Mouse (Mus musculus): ENCODE results near the gene Pknox2. TPM values are rescaled to one million over a fixed set of nuclear protein-coding genes. Genes with fewer than 3 reads are reported as not detected.

Gene Pknox2
- polyA plus RNA-seq, 1 experiment, result 58.9 TPM

GRCm38 (mm10) chr9:37142107-37142506 lies 5.1 kb downstream of the Pknox2 start:
- DNase-seq (ENCODE audit: extremely low spot score in 1 of 2, low spot score in 1 of 2), result no peak

GRCm38 (mm10) chr9:37140464-37141181 lies 6.6 kb downstream of the Pknox2 start:
- no peak for DNase-seq (ENCODE audit: extremely low spot score in 1 of 2, low spot score in 1 of 2)

GRCm38 (mm10) chr9:37139514-37139913 lies 7.7 kb downstream of the Pknox2 start:
- DNase-seq (ENCODE audit: extremely low spot score in 1 of 2, low spot score in 1 of 2), result no peak

GRCm38 (mm10) chr9:37138883-37139282 lies 8.3 kb downstream of the Pknox2 start:
- no peak for DNase-seq (ENCODE audit: extremely low spot score in 1 of 2, low spot score in 1 of 2)

GRCm38 (mm10) chr9:37136340-37136739 lies 10.9 kb downstream of the Pknox2 start:
- no peak for DNase-seq (ENCODE audit: extremely low spot score in 1 of 2, low spot score in 1 of 2)

GRCm38 (mm10) chr9:37133495-37133894 lies 13.7 kb downstream of the Pknox2 start:
- DNase-seq (ENCODE audit: extremely low spot score in 1 of 2, low spot score in 1 of 2), result no peak

- DNase-seq (ENCODE audit: extremely low spot score in 1 of 2, low spot score in 1 of 2), result no peak
These were observed 18.2 kb downstream of the Pknox2 start for GRCm38 (mm10) chr9:37129046-37129445.

- no peak for DNase-seq (ENCODE audit: extremely low spot score in 1 of 2, low spot score in 1 of 2)
These were observed 21.0 kb downstream of the Pknox2 start for GRCm38 (mm10) chr9:37126197-37126596.

- DNase-seq (ENCODE audit: extremely low spot score in 1 of 2, low spot score in 1 of 2), result no peak
These were observed 22.3 kb downstream of the Pknox2 start for GRCm38 (mm10) chr9:37124696-37125480.

- no peak for DNase-seq (ENCODE audit: extremely low spot score in 1 of 2, low spot score in 1 of 2)
These were observed 23.8 kb downstream of the Pknox2 start for GRCm38 (mm10) chr9:37123384-37123783.

GRCm38 (mm10) chr9:37122971-37123370 lies 24.2 kb downstream of the Pknox2 start:
- DNase-seq (ENCODE audit: extremely low spot score in 1 of 2, low spot score in 1 of 2), result no peak

- DNase-seq (ENCODE audit: extremely low spot score in 1 of 2, low spot score in 1 of 2), result no peak
These were observed 24.8 kb downstream of the Pknox2 start for GRCm38 (mm10) chr9:37122381-37122780.

GRCm38 (mm10) chr9:37121761-37122331 lies 25.4 kb downstream of the Pknox2 start:
- DNase-seq (ENCODE audit: extremely low spot score in 1 of 2, low spot score in 1 of 2), result no peak

- no peak for DNase-seq (ENCODE audit: extremely low spot score in 1 of 2, low spot score in 1 of 2)
These were observed 26.4 kb downstream of the Pknox2 start for GRCm38 (mm10) chr9:37120801-37121200.

GRCm38 (mm10) chr9:37117529-37117928 lies 29.7 kb downstream of the Pknox2 start:
- no peak for DNase-seq (ENCODE audit: extremely low spot score in 1 of 2, low spot score in 1 of 2)

- DNase-seq (ENCODE audit: extremely low spot score in 1 of 2, low spot score in 1 of 2), result no peak
These were observed 30.4 kb downstream of the Pknox2 start for GRCm38 (mm10) chr9:37116632-37117413.

- no peak for DNase-seq (ENCODE audit: extremely low spot score in 1 of 2, low spot score in 1 of 2)
These were observed 31.4 kb downstream of the Pknox2 start for GRCm38 (mm10) chr9:37115820-37116219.

- no peak for DNase-seq (ENCODE audit: extremely low spot score in 1 of 2, low spot score in 1 of 2)
These were observed 32.6 kb downstream of the Pknox2 start for GRCm38 (mm10) chr9:37114286-37115267.

- DNase-seq (ENCODE audit: extremely low spot score in 1 of 2, low spot score in 1 of 2), result no peak
These were observed 39.7 kb downstream of the Pknox2 start for GRCm38 (mm10) chr9:37107546-37107945.

- DNase-seq (ENCODE audit: extremely low spot score in 1 of 2, low spot score in 1 of 2), result no peak
These were observed 40.4 kb downstream of the Pknox2 start for GRCm38 (mm10) chr9:37106808-37107207.
